In the genomic region with DNA sequence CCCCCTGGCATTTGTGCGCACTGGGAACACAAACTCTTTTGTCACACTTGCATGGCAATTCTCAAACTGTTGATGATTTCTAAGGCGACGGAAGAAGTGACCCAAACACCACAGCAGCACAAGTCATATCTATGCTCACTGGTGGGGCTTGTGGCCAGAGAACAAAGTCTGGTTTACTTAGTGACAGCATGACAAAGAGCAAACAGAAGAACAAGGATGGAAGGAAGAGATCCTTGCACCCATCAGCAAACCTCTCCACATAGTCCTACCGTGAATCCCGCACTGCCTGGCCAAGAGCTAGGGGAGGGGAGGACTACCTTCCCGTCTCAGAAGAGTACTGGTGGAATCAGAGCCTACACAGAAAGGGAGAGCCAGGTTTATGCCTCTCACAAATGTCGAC, we compare ENCODE assay signal across 24 mouse cellular contexts.
DNase-seq lines count a peak whose midpoint lies in the region; ATAC-seq and TF ChIP-seq lines count a peak whose summit lies in the region.
"Had no signal": no experiment of that assay in that cellular context is flagged by ENCODE, and none has a peak within 500 bp of the region (broad histone marks: within the 10 kb centered on the region; RNA-seq: fewer than 3 reads in every experiment).

No protein-coding gene starts in this region.

- H3K9ac ChIP-seq in hindbrain, postnatal 0 days (replicated peaks; ENCODE audit: low read length): no peak overlapping the region
- H3K9ac ChIP-seq in hindbrain, embryonic 14.5 days: no peak overlapping the region
- H3K9ac ChIP-seq in intestine, embryonic 15.5 days: no peak overlapping the region
- H3K9ac ChIP-seq in liver, embryonic 15.5 days: no peak overlapping the region
- no peak overlapping the region; the same call in 1 of the 2 replicates for H3K9ac ChIP-seq in stomach, postnatal 0 days (ENCODE audit: low read length)
- H3K9ac ChIP-seq: embryonic facial prominence, embryonic 15.5 days; heart, embryonic 15.5 days had no signal

- no peak overlapping the region for H3K4me3 ChIP-seq in hindbrain, postnatal 0 days (ENCODE audit: low read length)
- H3K4me3 ChIP-seq in hindbrain, embryonic 14.5 days (replicated peaks; ENCODE audit: low read length): no peak overlapping the region
- H3K4me3 ChIP-seq in intestine, embryonic 15.5 days (replicated peaks): no peak overlapping the region
- H3K4me3 ChIP-seq in liver, embryonic 15.5 days (replicated peaks): no peak overlapping the region
- no peak overlapping the region for H3K4me3 ChIP-seq in stomach, postnatal 0 days (ENCODE audit: low read depth, low read length)
- H3K4me3 ChIP-seq: embryonic facial prominence, embryonic 15.5 days; erythroblast, embryonic 14.5 days; forebrain, embryonic 10.5 days; gastrocnemius, adult 2 months; heart, embryonic 15.5 days had no signal

- peak; percentile 17; the same call in 1 of the 2 replicates for ATAC-seq in hindbrain, postnatal 0 days
- ATAC-seq in hindbrain, embryonic 14.5 days (ENCODE audit: low FRiP score): no peak; the same call in 1 of the 2 replicates
- ATAC-seq in intestine, embryonic 15.5 days: peak; percentile 59
- peak; percentile 56; the same call in 1 of the 2 replicates for ATAC-seq in liver, embryonic 15.5 days (ENCODE audit: insufficient read depth)
- peak; percentile 64 for ATAC-seq in stomach, postnatal 0 days (ENCODE audit: low FRiP score, low TSS enrichment)
- ATAC-seq: CD4-positive, CD25-positive, alpha-beta regulatory T cell, adult 4 months; forebrain, embryonic 14.5 days had no signal

- H3K36me3 ChIP-seq in hindbrain, postnatal 0 days (ENCODE audit: insufficient read depth, low read length): no peaks in the 10 kb centered on the region
- peaks cover 12% of the 10 kb centered on the region for H3K36me3 ChIP-seq in hindbrain, embryonic 14.5 days (replicated peaks; ENCODE audit: control insufficient read depth, insufficient read depth)
- H3K36me3 ChIP-seq in intestine, embryonic 15.5 days: 0 out of 2 replicates have a peak, but pooled peaks cover 4% of the 10 kb centered on the region
- no peaks in the 10 kb centered on the region for H3K36me3 ChIP-seq in liver, embryonic 15.5 days (replicated peaks)
- H3K36me3 ChIP-seq in stomach, postnatal 0 days (ENCODE audit: control insufficient read depth, insufficient read depth, low read length): no peaks in the 10 kb centered on the region
- H3K36me3 ChIP-seq: G1E; heart, embryonic 15.5 days had no signal

- no peaks in the 10 kb centered on the region for H3K9me3 ChIP-seq in hindbrain, postnatal 0 days (ENCODE audit: low read length)
- H3K9me3 ChIP-seq in hindbrain, embryonic 14.5 days (ENCODE audit: control insufficient read depth, low read length): no peaks in the 10 kb centered on the region
- no peaks in the 10 kb centered on the region for H3K9me3 ChIP-seq in intestine, embryonic 15.5 days
- no peaks in the 10 kb centered on the region for H3K9me3 ChIP-seq in liver, embryonic 15.5 days (replicated peaks)
- H3K9me3 ChIP-seq in stomach, postnatal 0 days (ENCODE audit: control insufficient read depth, low read length): no peaks in the 10 kb centered on the region
- H3K9me3 ChIP-seq: embryonic facial prominence, embryonic 15.5 days; forebrain, embryonic 10.5 days; heart, embryonic 15.5 days had no signal

- TF ChIP-seq CTCF in hindbrain, postnatal 0 days (IDR thresholded peaks at IDR 0.05; ENCODE audit: low read depth): no peak
- TF ChIP-seq CTCF in stomach, postnatal 0 days (IDR thresholded peaks at IDR 0.05; ENCODE audit: low read depth): no peak

- 75% methylated on average over 7 of the region's 7 CpGs for WGBS in hindbrain, postnatal 0 days
- 79% methylated on average over 7 of the region's 7 CpGs for WGBS in hindbrain, embryonic 14.5 days
- 70% methylated on average over 7 of the region's 7 CpGs for WGBS in intestine, embryonic 15.5 days
- WGBS in liver, embryonic 15.5 days (ENCODE audit: insufficient replicate concordance): 74% methylated on average over 7 of the region's 7 CpGs
- WGBS in stomach, postnatal 0 days: 68% methylated on average over 7 of the region's 7 CpGs

- DNase-seq in hindbrain, postnatal 0 days (ENCODE audit: low spot score): no peak
- DNase-seq in hindbrain, embryonic 14.5 days (ENCODE audit: low spot score): no peak
- no peak for DNase-seq in stomach, postnatal 0 days (ENCODE audit: low spot score)
- no peak for DNase-seq in urinary bladder, adult 2 months (ENCODE audit: low spot score)
- DNase-seq in thymus, postnatal 4 days: no peak
- DNase-seq: adrenal gland, postnatal 10 days; B cell, adult 2 months; cerebellum, adult 11 months; cerebellum, adult 8-10 months; cerebellum, postnatal 14 days; embryo, embryonic 11 days; gastrocnemius, adult 2 months; gastrocnemius, postnatal 25 days; heart, adult 11 months; heart, postnatal 14 days had no signal

- no peak overlapping the region for H3K4me2 ChIP-seq in hindbrain, postnatal 0 days (ENCODE audit: low read depth, low read length)
- H3K4me2 ChIP-seq in hindbrain, embryonic 14.5 days (replicated peaks): no peak overlapping the region
- H3K4me2 ChIP-seq in intestine, embryonic 15.5 days (replicated peaks): no peak overlapping the region
- H3K4me2 ChIP-seq in liver, embryonic 15.5 days: no peak overlapping the region
- no peak overlapping the region for H3K4me2 ChIP-seq in stomach, postnatal 0 days (replicated peaks; ENCODE audit: low read depth)
- H3K4me2 ChIP-seq: embryonic facial prominence, embryonic 15.5 days; heart, embryonic 15.5 days had no signal

- H3K4me1 ChIP-seq in hindbrain, postnatal 0 days (ENCODE audit: insufficient read depth, low read length): no peaks in the 10 kb centered on the region
- peaks cover 14% of the 10 kb centered on the region for H3K4me1 ChIP-seq in hindbrain, embryonic 14.5 days (replicated peaks; ENCODE audit: control insufficient read depth, insufficient read depth, low read length)
- 0 out of 2 replicates have a peak, but pooled peaks cover 10% of the 10 kb centered on the region for H3K4me1 ChIP-seq in intestine, embryonic 15.5 days (replicated peaks)
- H3K4me1 ChIP-seq in liver, embryonic 15.5 days (replicated peaks): peaks cover 3% of the 10 kb centered on the region; the same call in 1 of the 2 replicates
- no peaks in the 10 kb centered on the region for H3K4me1 ChIP-seq in stomach, postnatal 0 days (replicated peaks; ENCODE audit: control insufficient read depth, insufficient read depth)

- H3K27ac ChIP-seq in hindbrain, postnatal 0 days: no peak overlapping the region
- H3K27ac ChIP-seq in hindbrain, embryonic 14.5 days: no peak overlapping the region
- H3K27ac ChIP-seq in intestine, embryonic 15.5 days: no peak overlapping the region
- H3K27ac ChIP-seq in liver, embryonic 15.5 days (replicated peaks): no peak overlapping the region
- no peak overlapping the region for H3K27ac ChIP-seq in stomach, postnatal 0 days (replicated peaks)
- H3K27ac ChIP-seq: embryonic facial prominence, embryonic 15.5 days; forebrain, embryonic 10.5 days; gastrocnemius, adult 2 months; heart, embryonic 15.5 days had no signal

- no peaks in the 10 kb centered on the region for H3K27me3 ChIP-seq in hindbrain, postnatal 0 days (ENCODE audit: insufficient read depth, low read length)
- H3K27me3 ChIP-seq in hindbrain, embryonic 14.5 days (ENCODE audit: control insufficient read depth, insufficient read depth, low read length): no peaks in the 10 kb centered on the region
- no peaks in the 10 kb centered on the region for H3K27me3 ChIP-seq in intestine, embryonic 15.5 days (replicated peaks)
- H3K27me3 ChIP-seq in liver, embryonic 15.5 days: no peaks in the 10 kb centered on the region
- no peaks in the 10 kb centered on the region for H3K27me3 ChIP-seq in stomach, postnatal 0 days (ENCODE audit: control insufficient read depth, insufficient read depth, low read length)
- H3K27me3 ChIP-seq: embryonic facial prominence, embryonic 15.5 days; heart, embryonic 15.5 days had no signal

- TF ChIP-seq EP300 in stomach, postnatal 0 days (optimal IDR thresholded peaks at IDR 0.05): no peak
